Mouse (Mus musculus): ENCODE measurements around the gene Bhlha15. TPM values are rescaled to one million over a fixed set of nuclear protein-coding genes. Genes with fewer than 3 reads are reported as not detected.

Gene Bhlha15
- polyA plus RNA-seq, 1 experiment = 0.02 TPM

GRCm38 (mm10) chr5:144188422-144188821 is 1.7 kb upstream of the Bhlha15 start:
- H3K27me3 ChIP-seq (ENCODE audit: control insufficient read depth, insufficient read depth, insufficient read length) = no peaks in the 10 kb centered on the region
- H3ac ChIP-seq (ENCODE audit: control insufficient read depth, insufficient read length) = no peak overlapping the region
- no peaks in the 10 kb centered on the region for H3K79me2 ChIP-seq (ENCODE audit: control insufficient read depth, insufficient read depth)
- no peak overlapping the region for H3K4me3 ChIP-seq
- H3K4me2 ChIP-seq (ENCODE audit: low read depth) = no peak overlapping the region
- H3K36me3 ChIP-seq (ENCODE audit: control insufficient read depth, insufficient read depth) = peaks cover 4% of the 10 kb centered on the region
- TF ChIP-seq TCF3 (IDR thresholded peaks at IDR 0.05; ENCODE audit: insufficient read length, low read depth) (no peak), E2F4 (IDR thresholded peaks at IDR 0.05; ENCODE audit: insufficient read depth) (no peak), CEBPB (IDR thresholded peaks at IDR 0.05; ENCODE audit: insufficient read depth, poor library complexity, severe bottlenecking) (no peak), REST (IDR thresholded peaks at IDR 0.05; ENCODE audit: insufficient read depth, insufficient read length) (no peak), USF1 (IDR thresholded peaks at IDR 0.05; ENCODE audit: low read depth) (no peak), MYOD1 (IDR thresholded peaks at IDR 0.05; ENCODE audit: control insufficient read depth in 1 of 3, insufficient read length in 2 of 3, low read depth in 2 of 3) (no peak), POLR2A (IDR thresholded peaks at IDR 0.05; ENCODE audit: insufficient read length, low read depth) (no peak), SRF (IDR thresholded peaks at IDR 0.05; ENCODE audit: control insufficient read depth, insufficient read length, low read depth) (no peak), MYOG (IDR thresholded peaks at IDR 0.05; ENCODE audit: control insufficient read depth in 1 of 3, insufficient read depth in 1 of 3, insufficient read length in 2 of 3, low read depth in 2 of 3) (no peak), TCF12 (IDR thresholded peaks at IDR 0.05; ENCODE audit: insufficient read depth, poor library complexity, severe bottlenecking) (no peak), MAX (IDR thresholded peaks at IDR 0.05; ENCODE audit: low read depth) (no peak), POLR2AphosphoS2 (IDR thresholded peaks at IDR 0.05; ENCODE audit: insufficient read length, low read depth) (no peak)

- TF ChIP-seq MYOG (IDR thresholded peaks at IDR 0.05; ENCODE audit: control insufficient read depth in 1 of 3, insufficient read depth in 1 of 3, insufficient read length in 2 of 3, low read depth in 2 of 3) = no peak
- TF ChIP-seq MYOD1 (IDR thresholded peaks at IDR 0.05; ENCODE audit: control insufficient read depth in 1 of 3, insufficient read length in 2 of 3, low read depth in 2 of 3) = no peak
- no peaks in the 10 kb centered on the region for H3K27me3 ChIP-seq (ENCODE audit: control insufficient read depth, insufficient read depth, insufficient read length)
- no peaks in the 10 kb centered on the region for H3K79me2 ChIP-seq (ENCODE audit: control insufficient read depth, insufficient read depth)
- H3ac ChIP-seq (ENCODE audit: control insufficient read depth, insufficient read length) = no peak overlapping the region
- H3K4me3 ChIP-seq = no peak overlapping the region
- no peak overlapping the region for H3K4me2 ChIP-seq (ENCODE audit: low read depth)
- H3K36me3 ChIP-seq (ENCODE audit: control insufficient read depth, insufficient read depth) = peaks cover 4% of the 10 kb centered on the region
Measured at GRCm38 (mm10) chr5:144189327-144189726, 759 bp upstream of the Bhlha15 start.

- Histone ChIP-seq H3K27me3 (ENCODE audit: control insufficient read depth, insufficient read depth, insufficient read length) (no peaks in the 10 kb centered on the region), H3ac (ENCODE audit: control insufficient read depth, insufficient read length) (no peak overlapping the region), H3K4me2 (ENCODE audit: low read depth) (no peak overlapping the region), H3K4me3 (no peak overlapping the region), H3K79me2 (ENCODE audit: control insufficient read depth, insufficient read depth) (no peaks in the 10 kb centered on the region), H3K36me3 (ENCODE audit: control insufficient read depth, insufficient read depth) (peaks cover 3% of the 10 kb centered on the region)
- TF ChIP-seq TCF3 (IDR thresholded peaks at IDR 0.05; ENCODE audit: insufficient read length, low read depth) = no peak
- TF ChIP-seq USF1 (IDR thresholded peaks at IDR 0.05; ENCODE audit: low read depth) = no peak
- no peak for TF ChIP-seq MYOD1 (IDR thresholded peaks at IDR 0.05; ENCODE audit: control insufficient read depth in 1 of 3, insufficient read length in 2 of 3, low read depth in 2 of 3)
- TF ChIP-seq MAX (IDR thresholded peaks at IDR 0.05; ENCODE audit: low read depth) = no peak
- TF ChIP-seq POLR2AphosphoS2 (IDR thresholded peaks at IDR 0.05; ENCODE audit: insufficient read length, low read depth) = no peak
- TF ChIP-seq REST (IDR thresholded peaks at IDR 0.05; ENCODE audit: insufficient read depth, insufficient read length) = no peak
- no peak for TF ChIP-seq E2F4 (IDR thresholded peaks at IDR 0.05; ENCODE audit: insufficient read depth)
- no peak for TF ChIP-seq POLR2A (IDR thresholded peaks at IDR 0.05; ENCODE audit: insufficient read length, low read depth)
- no peak for TF ChIP-seq MYOG (IDR thresholded peaks at IDR 0.05; ENCODE audit: control insufficient read depth in 1 of 3, insufficient read depth in 1 of 3, insufficient read length in 2 of 3, low read depth in 2 of 3)
- no peak for TF ChIP-seq SRF (IDR thresholded peaks at IDR 0.05; ENCODE audit: control insufficient read depth, insufficient read length, low read depth)
Measured at GRCm38 (mm10) chr5:144191026-144191425, 940 bp downstream of the Bhlha15 start.

GRCm38 (mm10) chr5:144192673-144193072 is 2.6 kb downstream of the Bhlha15 start:
- Histone ChIP-seq H3K27me3 (ENCODE audit: control insufficient read depth, insufficient read depth, insufficient read length) (no peaks in the 10 kb centered on the region), H3K36me3 (ENCODE audit: control insufficient read depth, insufficient read depth) (no peaks in the 10 kb centered on the region), H3ac (ENCODE audit: control insufficient read depth, insufficient read length) (no peak overlapping the region), H3K4me2 (ENCODE audit: low read depth) (no peak overlapping the region), H3K4me3 (no peak overlapping the region), H3K79me2 (ENCODE audit: control insufficient read depth, insufficient read depth) (no peaks in the 10 kb centered on the region)
- TF ChIP-seq REST (IDR thresholded peaks at IDR 0.05; ENCODE audit: insufficient read depth, insufficient read length) (no peak), USF1 (IDR thresholded peaks at IDR 0.05; ENCODE audit: low read depth) (no peak), POLR2AphosphoS2 (IDR thresholded peaks at IDR 0.05; ENCODE audit: insufficient read length, low read depth) (no peak), MAX (IDR thresholded peaks at IDR 0.05; ENCODE audit: low read depth) (no peak), SRF (IDR thresholded peaks at IDR 0.05; ENCODE audit: control insufficient read depth, insufficient read length, low read depth) (no peak), POLR2A (IDR thresholded peaks at IDR 0.05; ENCODE audit: insufficient read length, low read depth) (no peak), MYOG (IDR thresholded peaks at IDR 0.05; ENCODE audit: control insufficient read depth in 1 of 3, insufficient read depth in 1 of 3, insufficient read length in 2 of 3, low read depth in 2 of 3) (no peak), MYOD1 (IDR thresholded peaks at IDR 0.05; ENCODE audit: control insufficient read depth in 1 of 3, insufficient read length in 2 of 3, low read depth in 2 of 3) (no peak)

GRCm38 (mm10) chr5:144194416-144194815 is 4.3 kb downstream of the Bhlha15 start:
- Histone ChIP-seq H3K36me3 (ENCODE audit: control insufficient read depth, insufficient read depth) (no peaks in the 10 kb centered on the region), H3K79me2 (ENCODE audit: control insufficient read depth, insufficient read depth) (no peaks in the 10 kb centered on the region), H3ac (ENCODE audit: control insufficient read depth, insufficient read length) (no peak overlapping the region), H3K4me3 (no peak overlapping the region), H3K4me2 (ENCODE audit: low read depth) (no peak overlapping the region), H3K27me3 (ENCODE audit: control insufficient read depth, insufficient read depth, insufficient read length) (no peaks in the 10 kb centered on the region)
- no peak for TF ChIP-seq SRF (IDR thresholded peaks at IDR 0.05; ENCODE audit: control insufficient read depth, insufficient read length, low read depth)
- TF ChIP-seq USF1 (IDR thresholded peaks at IDR 0.05; ENCODE audit: low read depth) = no peak
- no peak for TF ChIP-seq POLR2A (IDR thresholded peaks at IDR 0.05; ENCODE audit: insufficient read length, low read depth)

All from myocyte (in vitro differentiated cells).